Mouse (Mus musculus): Measurements from ENCODE around the gene Alox5ap. TPM values are rescaled to one million over a fixed set of nuclear protein-coding genes. Genes with fewer than 3 reads are reported as not detected.

Gene Alox5ap
- total and polyA plus RNA-seq, 3 experiments, result 2.0 to 26.4 (median 9.9) TPM

DNA sequence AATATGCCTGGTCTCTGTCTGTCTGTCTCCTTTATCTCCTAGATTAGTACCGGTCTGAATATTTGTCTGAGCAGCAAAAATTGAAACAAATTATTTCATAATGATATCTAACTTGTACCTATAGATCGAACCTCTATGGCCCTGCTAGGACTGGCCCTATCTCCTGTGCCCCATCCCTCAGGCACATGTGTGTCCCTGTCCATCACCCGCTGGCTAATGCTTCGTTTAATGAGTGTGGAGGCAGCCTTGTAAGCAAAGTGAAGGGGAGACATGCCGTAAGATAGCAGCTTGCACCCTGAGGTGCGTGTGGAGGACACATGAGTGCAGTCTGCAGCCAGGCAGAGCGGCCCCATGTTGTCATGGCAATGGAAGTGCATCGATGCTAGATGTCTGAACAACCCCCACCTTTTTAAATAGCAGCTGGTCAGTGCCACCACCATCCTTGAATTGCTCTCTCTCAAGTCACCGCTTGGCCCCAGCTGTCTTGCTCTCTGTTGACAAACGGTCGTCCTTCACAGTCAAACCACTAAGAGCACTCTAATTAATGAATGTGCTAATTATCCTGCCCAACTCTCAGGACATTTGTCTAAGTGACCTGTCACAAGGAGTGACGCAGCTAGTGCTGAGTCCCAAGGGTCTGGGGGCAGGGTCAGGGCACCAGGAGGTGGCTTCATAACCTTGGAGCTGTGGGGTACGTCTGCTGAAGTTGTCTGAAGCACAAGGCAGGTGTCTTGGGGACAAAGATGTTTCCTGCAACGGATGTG lies 6.9 kb upstream of the Alox5ap start:
- Histone ChIP-seq H3K4me3 (replicated peaks in 1 of 3; ENCODE audit: low read depth in 2 of 3, low read length in 2 of 3, poor library complexity in 1 of 3) (no peak overlapping the region), H3K36me3 (replicated peaks in 1 of 2; ENCODE audit: control insufficient read depth in 1 of 2, insufficient read depth in 1 of 2, low read length in 1 of 2) (no peaks in the 10 kb centered on the region), H3K4me1 (ENCODE audit: control insufficient read depth in 1 of 2, insufficient read depth in 2 of 2) (0 out of 4 replicates have a peak, but pooled peaks cover 0 to 2% of the 10 kb centered on the region in 2 experiments), H3K27me3 (replicated peaks) (no peaks in the 10 kb centered on the region), H3K9me3 (replicated peaks; ENCODE audit: low read length) (no peaks in the 10 kb centered on the region), H3K9ac (ENCODE audit: insufficient read depth, low read depth) (no peak overlapping the region), H3K27ac (ENCODE audit: insufficient read depth, low read depth) (no peak overlapping the region), H3K4me2 (ENCODE audit: insufficient read depth, low read depth, poor library complexity, severe bottlenecking) (no peak overlapping the region), H3K79me2 (replicated peaks; ENCODE audit: control insufficient read depth, extremely low read depth, insufficient read depth, poor library complexity, severe bottlenecking) (no peaks in the 10 kb centered on the region)
- in situ Hi-C loops (cut with MboI; ENCODE audit: low pct_ligation_motif_present, low pct_unique_long_range_greater_than_20kb, low sequenced_read_pairs) (no loop called here), dilution Hi-C loops (cut with MboI; ENCODE audit: extremely low pct_ligation_motif_present, extremely low pct_unique_long_range_greater_than_20kb, low sequenced_read_pairs) (no loop called here)
- TF ChIP-seq EP300 (IDR thresholded peaks at IDR 0.05; ENCODE audit: low read length), result no peak
- TF ChIP-seq RCOR1 (conservative IDR thresholded peaks at IDR 0.05; ENCODE audit: low read depth, low read length), result no peak
- TF ChIP-seq ETS1 (conservative IDR thresholded peaks at IDR 0.05; ENCODE audit: low read depth, low read length), result no peak
- no peak for TF ChIP-seq MAX (IDR thresholded peaks at IDR 0.05; ENCODE audit: low read length)
- no peak for TF ChIP-seq HCFC1 (IDR thresholded peaks at IDR 0.05; ENCODE audit: low read depth, low read length)
- no peak for TF ChIP-seq MAZ (IDR thresholded peaks at IDR 0.05; ENCODE audit: low read depth, low read length)
- TF ChIP-seq ZMIZ1 (IDR thresholded peaks at IDR 0.05; ENCODE audit: low read depth, low read length), result no peak
- TF ChIP-seq USF2 (conservative IDR thresholded peaks at IDR 0.05; ENCODE audit: low read depth, low read length), result no peak
- TF ChIP-seq NELFE (IDR thresholded peaks at IDR 0.05; ENCODE audit: low read depth, low read length), result no peak
- no peak for TF ChIP-seq TBP (conservative IDR thresholded peaks at IDR 0.05; ENCODE audit: low read depth, low read length)
- TF ChIP-seq JUN (IDR thresholded peaks at IDR 0.05; ENCODE audit: insufficient read depth, low read depth, low read length), result no peak
- TF ChIP-seq MAFK (IDR thresholded peaks at IDR 0.05; ENCODE audit: insufficient replicate concordance, low read length), result no peak
- no peak for TF ChIP-seq GABPA (IDR thresholded peaks at IDR 0.05; ENCODE audit: insufficient replicate concordance, low read depth, low read length)
- TF ChIP-seq RAD21 (IDR thresholded peaks at IDR 0.05; ENCODE audit: low read depth, low read length), result no peak
- TF ChIP-seq SIN3A (IDR thresholded peaks at IDR 0.05; ENCODE audit: low read length), result no peak
- TF ChIP-seq MYC (IDR thresholded peaks at IDR 0.05; ENCODE audit: low read depth, low read length), result no peak
- TF ChIP-seq SMC3 (IDR thresholded peaks at IDR 0.05; ENCODE audit: low read depth, low read length), result no peak
- no peak for DNase-seq (ENCODE audit: extremely low read depth)

DNA sequence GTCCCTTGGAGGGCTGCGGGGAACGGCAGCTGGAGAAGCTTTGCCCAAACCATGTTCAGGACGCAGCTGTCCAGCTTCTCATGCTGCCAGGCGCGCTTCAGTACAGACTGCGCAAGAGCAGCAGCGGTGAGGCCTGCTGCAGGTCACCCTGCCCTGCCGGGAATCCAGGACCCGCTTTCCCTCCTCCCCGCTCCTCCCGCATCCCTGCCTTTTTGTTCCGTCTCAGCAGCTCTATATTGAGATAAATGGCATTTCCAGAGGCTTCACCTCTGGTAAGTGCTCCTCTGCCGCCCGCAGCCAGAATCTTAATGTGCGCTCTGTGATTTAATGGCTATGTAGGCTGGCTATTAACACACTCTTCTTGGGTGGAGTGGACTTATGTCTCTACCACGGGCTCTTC lies 5.5 kb upstream of the Alox5ap start:
- Histone ChIP-seq H3K79me2 (replicated peaks; ENCODE audit: control insufficient read depth, extremely low read depth, insufficient read depth, poor library complexity, severe bottlenecking) (no peaks in the 10 kb centered on the region), H3K27me3 (replicated peaks) (no peaks in the 10 kb centered on the region), H3K4me3 (replicated peaks in 1 of 3; ENCODE audit: low read depth in 2 of 3, low read length in 2 of 3, poor library complexity in 1 of 3) (no peak overlapping the region), H3K9me3 (replicated peaks; ENCODE audit: low read length) (no peaks in the 10 kb centered on the region), H3K36me3 (replicated peaks in 1 of 2; ENCODE audit: control insufficient read depth in 1 of 2, insufficient read depth in 1 of 2, low read length in 1 of 2) (no peaks in the 10 kb centered on the region), H3K27ac (ENCODE audit: insufficient read depth, low read depth) (no peak overlapping the region), H3K9ac (ENCODE audit: insufficient read depth, low read depth) (no peak overlapping the region), H3K4me1 (ENCODE audit: control insufficient read depth in 1 of 2, insufficient read depth in 2 of 2) (0 out of 4 replicates have a peak, but pooled peaks cover 0 to 2% of the 10 kb centered on the region in 2 experiments), H3K4me2 (ENCODE audit: insufficient read depth, low read depth, poor library complexity, severe bottlenecking) (no peak overlapping the region)
- TF ChIP-seq TBP (conservative IDR thresholded peaks at IDR 0.05; ENCODE audit: low read depth, low read length), result no peak
- no peak for TF ChIP-seq HCFC1 (IDR thresholded peaks at IDR 0.05; ENCODE audit: low read depth, low read length)
- no peak for TF ChIP-seq NELFE (IDR thresholded peaks at IDR 0.05; ENCODE audit: low read depth, low read length)
- TF ChIP-seq CHD1 (IDR thresholded peaks at IDR 0.05; ENCODE audit: low read depth, low read length), result no peak
- no peak for TF ChIP-seq POLR2A (IDR thresholded peaks at IDR 0.05; ENCODE audit: low read depth, low read length)
- no peak for TF ChIP-seq KAT2A (IDR thresholded peaks at IDR 0.05; ENCODE audit: insufficient replicate concordance, low read length)
- TF ChIP-seq MAZ (IDR thresholded peaks at IDR 0.05; ENCODE audit: low read depth, low read length), result no peak
- TF ChIP-seq IRF4 (IDR thresholded peaks at IDR 0.05; ENCODE audit: low read depth, low read length), result no peak
- TF ChIP-seq UBTF (IDR thresholded peaks at IDR 0.05; ENCODE audit: low read depth, low read length), result no peak
- no peak for TF ChIP-seq GABPA (IDR thresholded peaks at IDR 0.05; ENCODE audit: insufficient replicate concordance, low read depth, low read length)
- TF ChIP-seq MAFK (IDR thresholded peaks at IDR 0.05; ENCODE audit: insufficient replicate concordance, low read length), result no peak
- no peak for TF ChIP-seq ZKSCAN1 (IDR thresholded peaks at IDR 0.05; ENCODE audit: borderline replicate concordance, low read depth, low read length)
- no peak for TF ChIP-seq POLR2AphosphoS2 (IDR thresholded peaks at IDR 0.05; ENCODE audit: low read depth, low read length)
- no peak for TF ChIP-seq EP300 (IDR thresholded peaks at IDR 0.05; ENCODE audit: low read length)
- no peak for TF ChIP-seq ETS1 (conservative IDR thresholded peaks at IDR 0.05; ENCODE audit: low read depth, low read length)
- TF ChIP-seq MEF2A (IDR thresholded peaks at IDR 0.05; ENCODE audit: borderline replicate concordance, low read depth, low read length), result no peak
- no peak for TF ChIP-seq ZC3H11A (IDR thresholded peaks at IDR 0.05; ENCODE audit: low read depth, low read length)
- no peak for TF ChIP-seq SMC3 (IDR thresholded peaks at IDR 0.05; ENCODE audit: low read depth, low read length)
- no peak for TF ChIP-seq CTCF (conservative IDR thresholded peaks at IDR 0.05 in 1 of 2, IDR thresholded peaks at IDR 0.05 in 1 of 2; ENCODE audit: low read depth in 2 of 2, low read length in 2 of 2)
- no peak for TF ChIP-seq CHD2 (IDR thresholded peaks at IDR 0.05; ENCODE audit: low read length)
- in situ Hi-C loops (cut with MboI; ENCODE audit: low pct_ligation_motif_present, low pct_unique_long_range_greater_than_20kb, low sequenced_read_pairs) (no loop called here), dilution Hi-C loops (cut with MboI; ENCODE audit: extremely low pct_ligation_motif_present, extremely low pct_unique_long_range_greater_than_20kb, low sequenced_read_pairs) (no loop called here)
- no peak for DNase-seq (ENCODE audit: extremely low read depth)

All from CH12.LX (cell line).